Mouse (Mus musculus): Measurements from ENCODE around the gene Mllt11. TPM values are rescaled to one million over a fixed set of nuclear protein-coding genes. Genes with fewer than 3 reads are reported as not detected.

Mllt11 gene
- polyA plus RNA-seq, 1 experiment from 2014 or later = 545 TPM

DNA sequence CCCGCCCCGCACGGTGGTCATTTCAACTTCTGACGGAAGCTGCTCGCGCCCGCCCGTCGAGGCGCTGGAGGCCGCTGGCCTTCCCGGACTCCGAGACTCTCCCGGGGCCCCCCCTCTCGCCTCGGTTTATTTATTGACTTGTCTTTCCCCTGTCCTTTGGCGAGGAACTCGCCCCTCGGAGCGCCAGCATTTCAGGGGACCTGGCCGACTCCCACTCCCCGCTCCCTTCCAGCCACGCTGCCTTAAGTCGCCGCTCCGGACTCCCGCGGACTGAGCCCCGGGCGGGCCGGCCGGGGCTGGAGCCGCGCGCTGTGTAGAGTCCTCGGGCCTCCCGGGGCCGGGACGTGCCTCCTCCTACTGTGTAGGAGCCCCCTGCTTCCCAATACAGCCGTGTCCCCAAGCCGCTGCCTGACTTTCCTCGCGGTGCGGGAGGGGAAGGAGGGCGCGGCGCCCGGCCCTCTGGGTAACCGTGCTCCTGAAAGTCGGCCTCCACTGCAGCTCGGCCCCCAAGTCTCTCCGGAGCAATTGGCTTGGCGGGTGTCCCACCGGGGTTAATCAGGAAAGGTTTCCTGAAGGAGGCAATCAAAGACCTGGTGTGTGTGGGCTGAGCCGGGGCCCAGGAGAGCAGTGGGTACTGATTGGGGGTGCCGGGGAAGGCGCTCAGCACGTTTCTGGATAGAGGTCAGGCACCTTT lies 58.6 kb downstream of the Mllt11 start:
- H3K4me1 ChIP-seq (ENCODE audit: control insufficient read depth, insufficient read depth, low read length) = peaks cover 7% of the 10 kb centered on the region; the same call in 1 of the 2 replicates
- H3K4me2 ChIP-seq (ENCODE audit: low read length) = peak overlapping the region; percentile 32; the same call in 1 of the 2 replicates
- DNase-seq (peak; percentile 60), ATAC-seq (ENCODE audit: low FRiP score, low TSS enrichment) (0 out of 2 replicates have a peak, but pooled peaks have one; percentile 32)
- H3K27me3 ChIP-seq (ENCODE audit: control insufficient read depth, insufficient read depth, low read length) = peaks cover 44% of the 10 kb centered on the region
- no peak overlapping the region for H3K27ac ChIP-seq (replicated peaks; ENCODE audit: low read depth, low read length)
- H3K9ac ChIP-seq (replicated peaks; ENCODE audit: low read length) = 0 out of 2 replicates have a peak overlapping the region, but pooled peaks have one; percentile 6
- peaks cover 57% of the 10 kb centered on the region for H3K36me3 ChIP-seq (ENCODE audit: control insufficient read depth, insufficient read depth, low read length)
- WGBS = 5% methylated on average over 57 of the region's 58 CpGs
- H3K4me3 ChIP-seq (replicated peaks; ENCODE audit: low read depth, low read length) = no peak overlapping the region
- H3K9me3 ChIP-seq (ENCODE audit: control insufficient read depth, low read length) = no peaks in the 10 kb centered on the region

DNA sequence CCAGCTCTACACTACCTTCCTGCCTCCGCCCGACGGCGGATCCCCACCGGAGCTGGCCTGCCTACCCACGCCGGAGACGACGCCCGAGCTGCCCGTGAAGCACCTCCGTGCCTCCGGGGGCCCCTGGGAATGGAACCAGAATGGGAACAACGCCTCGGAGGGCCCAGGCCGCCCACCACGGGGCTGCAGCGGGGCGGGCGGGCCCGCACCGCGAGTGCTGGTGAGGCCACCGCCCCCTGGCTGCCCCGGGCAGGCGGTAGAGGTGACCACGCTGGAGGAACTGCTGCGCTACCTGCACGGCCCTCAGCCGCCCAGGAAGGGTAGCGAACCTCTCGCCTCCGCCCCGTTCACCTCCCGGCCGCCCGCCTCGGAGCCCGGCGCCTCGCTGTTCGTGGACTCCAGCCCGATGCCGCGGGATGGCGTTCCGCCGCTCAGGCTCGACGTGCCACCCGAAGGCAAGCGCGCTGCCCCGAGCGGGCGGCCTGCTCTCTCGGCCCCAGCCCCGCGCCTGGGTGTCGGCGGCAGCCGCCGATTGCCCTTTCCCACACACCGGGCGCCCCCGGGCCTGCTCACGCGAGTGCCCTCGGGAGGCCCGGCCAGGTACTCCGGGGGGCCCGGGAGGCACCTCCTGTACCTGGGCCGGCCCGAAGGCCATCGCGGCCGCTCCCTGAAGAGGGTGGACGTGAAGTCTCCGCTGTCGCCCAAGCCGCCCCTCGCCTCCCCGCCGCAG lies 59.3 kb downstream of the Mllt11 start:
- 12% methylated on average over 71 of the region's 84 CpGs for WGBS
- Histone ChIP-seq H3K36me3 (ENCODE audit: control insufficient read depth, insufficient read depth, low read length) (peaks cover 64% of the 10 kb centered on the region), H3K27me3 (ENCODE audit: control insufficient read depth, insufficient read depth, low read length) (peaks cover 47% of the 10 kb centered on the region), H3K27ac (replicated peaks; ENCODE audit: low read depth, low read length) (no peak overlapping the region), H3K4me3 (replicated peaks; ENCODE audit: low read depth, low read length) (no peak overlapping the region), H3K4me1 (ENCODE audit: control insufficient read depth, insufficient read depth, low read length) (peaks cover 7% of the 10 kb centered on the region; the same call in 1 of the 2 replicates), H3K4me2 (ENCODE audit: low read length) (peak overlapping the region; percentile 32; the same call in 1 of the 2 replicates), H3K9ac (replicated peaks; ENCODE audit: low read length) (no peak overlapping the region), H3K9me3 (ENCODE audit: control insufficient read depth, low read length) (no peaks in the 10 kb centered on the region)
- DNase-seq = peak; percentile 38
- ATAC-seq (ENCODE audit: low FRiP score, low TSS enrichment) = no peak

DNA sequence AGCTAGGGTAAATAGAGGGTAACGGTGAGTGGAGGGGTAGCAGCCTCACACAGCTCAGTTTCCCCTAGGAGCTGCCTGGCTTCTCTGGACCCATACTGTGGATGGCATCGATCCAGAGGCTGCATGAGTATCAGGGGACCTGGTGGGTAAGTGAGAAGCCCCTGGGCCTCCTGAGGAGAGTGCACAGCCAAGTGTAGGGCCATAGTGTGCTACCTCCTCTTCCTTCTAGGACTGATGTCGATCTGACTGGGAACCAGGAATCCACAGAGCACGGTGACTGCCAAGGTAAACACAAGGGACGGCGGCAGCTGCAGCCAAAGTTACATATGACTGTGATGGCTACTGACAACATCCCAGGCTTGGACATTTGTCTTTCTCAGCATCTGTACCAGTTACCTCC lies 60.9 kb downstream of the Mllt11 start:
- no peak for ATAC-seq (ENCODE audit: low FRiP score, low TSS enrichment)
- peaks cover 47% of the 10 kb centered on the region for H3K27me3 ChIP-seq (ENCODE audit: control insufficient read depth, insufficient read depth, low read length)

DNA sequence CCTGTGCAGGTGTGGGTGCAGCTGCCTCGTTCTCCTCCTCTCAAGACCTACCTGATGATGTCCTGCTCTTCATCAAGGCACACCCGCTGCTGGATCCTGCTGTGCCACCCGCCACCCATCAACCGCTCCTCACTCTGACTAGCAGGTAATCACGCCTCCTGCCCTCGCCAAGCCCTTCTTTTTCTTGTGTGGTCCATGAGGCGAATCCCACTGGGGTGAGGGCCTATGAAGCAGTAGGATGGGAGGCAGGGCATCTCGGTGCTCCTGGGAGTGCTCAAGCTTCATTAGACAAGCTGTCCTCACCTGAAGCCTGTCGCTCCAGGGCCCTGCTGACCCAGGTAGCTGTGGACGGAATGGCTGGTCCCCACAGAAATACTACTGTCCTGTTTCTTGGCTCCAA lies 62.0 kb downstream of the Mllt11 start:
- 86% methylated on average over 10 of the region's 10 CpGs for WGBS
- H3K4me3 ChIP-seq (replicated peaks; ENCODE audit: low read depth, low read length) = no peak overlapping the region
- H3K27me3 ChIP-seq (ENCODE audit: control insufficient read depth, insufficient read depth, low read length) = peaks cover 47% of the 10 kb centered on the region

More for the DNA sequence above, 60.9 kb downstream of the Mllt11 start:
- Histone ChIP-seq H3K36me3 (ENCODE audit: control insufficient read depth, insufficient read depth, low read length) (peaks cover 79% of the 10 kb centered on the region), H3K4me1 (ENCODE audit: control insufficient read depth, insufficient read depth, low read length) (peaks cover 7% of the 10 kb centered on the region; the same call in 1 of the 2 replicates), H3K27ac (replicated peaks; ENCODE audit: low read depth, low read length) (no peak overlapping the region), H3K9ac (replicated peaks; ENCODE audit: low read length) (no peak overlapping the region), H3K9me3 (ENCODE audit: control insufficient read depth, low read length) (no peaks in the 10 kb centered on the region), H3K4me3 (replicated peaks; ENCODE audit: low read depth, low read length) (no peak overlapping the region), H3K4me2 (ENCODE audit: low read length) (no peak overlapping the region)
- 81% methylated on average over 6 of the region's 6 CpGs for WGBS
- peak; percentile 8 for DNase-seq

More for the DNA sequence above, 62.0 kb downstream of the Mllt11 start:
- H3K4me2 ChIP-seq (ENCODE audit: low read length) = no peak overlapping the region
- no peak overlapping the region for H3K9ac ChIP-seq (replicated peaks; ENCODE audit: low read length)
- H3K27ac ChIP-seq (replicated peaks; ENCODE audit: low read depth, low read length) = no peak overlapping the region
- ATAC-seq (ENCODE audit: low FRiP score, low TSS enrichment) (no peak), DNase-seq (no peak)
- peaks cover 7% of the 10 kb centered on the region; the same call in 1 of the 2 replicates for H3K4me1 ChIP-seq (ENCODE audit: control insufficient read depth, insufficient read depth, low read length)
- no peaks in the 10 kb centered on the region for H3K9me3 ChIP-seq (ENCODE audit: control insufficient read depth, low read length)
- H3K36me3 ChIP-seq (ENCODE audit: control insufficient read depth, insufficient read depth, low read length) = peaks cover 89% of the 10 kb centered on the region

Other genes starting within 250 kb of the Mllt11 start
- gene Zfp687, start 216.7 kb downstream of the Mllt11 start, polyA plus RNA-seq (2014; fragmentation: Nextera tagmentation; extraction: Ambion mirVana) = 22.5 and 30.0 TPM in 2 replicates
- 258 and 282 TPM in 2 replicates for gene Psmd4, start 189.6 kb downstream of the Mllt11 start, polyA plus RNA-seq (2014; fragmentation: Nextera tagmentation; extraction: Ambion mirVana)
- 15.0 and 15.4 TPM in 2 replicates for gene Pip5k1a, start 125.2 kb downstream of the Mllt11 start, polyA plus RNA-seq (2014; fragmentation: Nextera tagmentation; extraction: Ambion mirVana)
- 194 and 204 TPM in 2 replicates for gene Vps72, start 121.1 kb downstream of the Mllt11 start, polyA plus RNA-seq (2014; fragmentation: Nextera tagmentation; extraction: Ambion mirVana)
- 0.47 and 0.49 TPM in 2 replicates for gene Tmod4, start 107.7 kb downstream of the Mllt11 start, polyA plus RNA-seq (2014; fragmentation: Nextera tagmentation; extraction: Ambion mirVana)
- gene Scnm1, start 98.2 kb downstream of the Mllt11 start, polyA plus RNA-seq (2014; fragmentation: Nextera tagmentation; extraction: Ambion mirVana) = 86.6 and 102 TPM in 2 replicates
- 31.7 and 34.7 TPM in 2 replicates for gene Lysmd1, start 98.1 kb downstream of the Mllt11 start, polyA plus RNA-seq (2014; fragmentation: Nextera tagmentation; extraction: Ambion mirVana)
- gene Tnfaip8l2, start 89.8 kb downstream of the Mllt11 start, polyA plus RNA-seq (2014; fragmentation: Nextera tagmentation; extraction: Ambion mirVana) = 0.92 and 3.4 TPM in 2 replicates
- 39.0 and 44.4 TPM in 2 replicates for gene Sema6c, start 71.7 kb downstream of the Mllt11 start, polyA plus RNA-seq (2014; fragmentation: Nextera tagmentation; extraction: Ambion mirVana)
- 3.7 and 4.2 TPM in 2 replicates for gene Gabpb2, start 14.3 kb downstream of the Mllt11 start, polyA plus RNA-seq (2014; fragmentation: Nextera tagmentation; extraction: Ambion mirVana)
- gene Cdc42se1, start 3.4 kb downstream of the Mllt11 start, polyA plus RNA-seq (2014; fragmentation: Nextera tagmentation; extraction: Ambion mirVana) = 58.3 and 64.5 TPM in 2 replicates
- 0.11 and 0.15 TPM in 2 replicates for gene Gm128, start 9.4 kb upstream of the Mllt11 start, polyA plus RNA-seq (2014; fragmentation: Nextera tagmentation; extraction: Ambion mirVana)
- not detected in 2 replicates for gene Bnipl, start 19.0 kb upstream of the Mllt11 start, polyA plus RNA-seq (2014; fragmentation: Nextera tagmentation; extraction: Ambion mirVana)
- 44.2 and 48.2 TPM in 2 replicates for gene Mindy1, start 49.2 kb upstream of the Mllt11 start, polyA plus RNA-seq (2014; fragmentation: Nextera tagmentation; extraction: Ambion mirVana)
- gene Prune1, start 49.9 kb upstream of the Mllt11 start, polyA plus RNA-seq (2014; fragmentation: Nextera tagmentation; extraction: Ambion mirVana) = 59.4 TPM in 2 replicates
- gene Anxa9, start 75.0 kb upstream of the Mllt11 start, polyA plus RNA-seq (2014; fragmentation: Nextera tagmentation; extraction: Ambion mirVana) = 0.45 and 0.55 TPM in 2 replicates
- gene Cers2, start 82.6 kb upstream of the Mllt11 start, polyA plus RNA-seq (2014; fragmentation: Nextera tagmentation; extraction: Ambion mirVana) = 70.6 and 83.2 TPM in 2 replicates
- 36.8 and 53.6 TPM in 2 replicates for gene Setdb1, start 125.0 kb upstream of the Mllt11 start, polyA plus RNA-seq (2014; fragmentation: Nextera tagmentation; extraction: Ambion mirVana)
- not detected in 2 replicates for gene 4930558C23Rik, start 170.7 kb upstream of the Mllt11 start, polyA plus RNA-seq (2014; fragmentation: Nextera tagmentation; extraction: Ambion mirVana)
- 8.1 and 16.0 TPM in 2 replicates for gene Arnt, start 202.2 kb upstream of the Mllt11 start, polyA plus RNA-seq (2014; fragmentation: Nextera tagmentation; extraction: Ambion mirVana)